Mouse (Mus musculus): ENCODE results near the gene Casc3.
A peak's percentile ranks its signal among the peaks of the same experiment; 100 is the strongest.

The Casc3 gene

GRCm38 (mm10) chr11:98773635-98774295 is 30.9 kb upstream of the Casc3 start:
- DNase-seq (ENCODE audit: low spot score in 2 of 2), result peak; percentile 99 to 100

GRCm38 (mm10) chr11:98774582-98775347 is 29.9 kb upstream of the Casc3 start, which contains the start of gene Nr1d1:
Gene Nr1d1, minus strand, starts transcription at chr11:98775333.
- DNase-seq (ENCODE audit: low spot score in 2 of 2), result no peak

GRCm38 (mm10) chr11:98775348-98776051 is 29.2 kb upstream of the Casc3 start:
- peak; percentile 98 to 100 for DNase-seq (ENCODE audit: low spot score in 2 of 2)

GRCm38 (mm10) chr11:98776052-98776764 is 28.5 kb upstream of the Casc3 start:
- DNase-seq (ENCODE audit: low spot score in 2 of 2), result no peak

- DNase-seq (ENCODE audit: low spot score in 2 of 2), result peak in 1 of 2 experiments; percentile 68
Measured at GRCm38 (mm10) chr11:98776843-98777590, 27.7 kb upstream of the Casc3 start.

GRCm38 (mm10) chr11:98777888-98778287 is 26.8 kb upstream of the Casc3 start:
- DNase-seq (ENCODE audit: low spot score in 2 of 2), result no peak

- DNase-seq (ENCODE audit: low spot score in 2 of 2), result peak in 1 of 2 experiments; percentile 68
Measured at GRCm38 (mm10) chr11:98781851-98782512, 22.7 kb upstream of the Casc3 start.

GRCm38 (mm10) chr11:98782651-98783235 is 22.0 kb upstream of the Casc3 start:
- DNase-seq (ENCODE audit: low spot score in 2 of 2), result peak in 1 of 2 experiments; percentile 14

GRCm38 (mm10) chr11:98783236-98783696 is 21.4 kb upstream of the Casc3 start:
- peak; percentile 90 to 99 for DNase-seq (ENCODE audit: low spot score in 2 of 2)

- DNase-seq (ENCODE audit: low spot score in 2 of 2), result no peak
Measured at GRCm38 (mm10) chr11:98784139-98784538, 20.6 kb upstream of the Casc3 start.

GRCm38 (mm10) chr11:98785214-98785613 is 19.5 kb upstream of the Casc3 start:
- DNase-seq (ENCODE audit: low spot score in 2 of 2), result no peak

- DNase-seq (ENCODE audit: low spot score in 2 of 2), result peak in 1 of 2 experiments; percentile 67
Measured at GRCm38 (mm10) chr11:98785772-98786281, 18.9 kb upstream of the Casc3 start.

GRCm38 (mm10) chr11:98786359-98787214 is 18.1 kb upstream of the Casc3 start:
- DNase-seq (ENCODE audit: low spot score in 2 of 2), result peak; percentile 93 to 95

- DNase-seq (ENCODE audit: low spot score in 2 of 2), result no peak
Measured at GRCm38 (mm10) chr11:98787229-98787628, 17.5 kb upstream of the Casc3 start.

GRCm38 (mm10) chr11:98787691-98788090 is 17.0 kb upstream of the Casc3 start:
- DNase-seq (ENCODE audit: low spot score in 2 of 2), result no peak

- no peak for DNase-seq (ENCODE audit: low spot score in 2 of 2)
Measured at GRCm38 (mm10) chr11:98788139-98788538, 16.6 kb upstream of the Casc3 start.

- DNase-seq (ENCODE audit: low spot score in 2 of 2), result peak; percentile 69 to 90
Measured at GRCm38 (mm10) chr11:98788550-98789218, 16.0 kb upstream of the Casc3 start.

- DNase-seq (ENCODE audit: low spot score in 2 of 2), result no peak
Measured at GRCm38 (mm10) chr11:98789219-98789807, 15.4 kb upstream of the Casc3 start.

All from urinary bladder, adult 18-20 months (tissue).